Mouse (Mus musculus) T-cell, adult 2 months (primary cell): ENCODE data around the gene Bola2.
A peak's percentile ranks its signal among the peaks of the same experiment; 100 is the strongest.

Experiments used
- DNase-seq: peaks from one replicate; pipeline ENCODE4 v3.0.0; 2022; ENCODE audit warnings: low spot score

Gene Bola2

DNA sequence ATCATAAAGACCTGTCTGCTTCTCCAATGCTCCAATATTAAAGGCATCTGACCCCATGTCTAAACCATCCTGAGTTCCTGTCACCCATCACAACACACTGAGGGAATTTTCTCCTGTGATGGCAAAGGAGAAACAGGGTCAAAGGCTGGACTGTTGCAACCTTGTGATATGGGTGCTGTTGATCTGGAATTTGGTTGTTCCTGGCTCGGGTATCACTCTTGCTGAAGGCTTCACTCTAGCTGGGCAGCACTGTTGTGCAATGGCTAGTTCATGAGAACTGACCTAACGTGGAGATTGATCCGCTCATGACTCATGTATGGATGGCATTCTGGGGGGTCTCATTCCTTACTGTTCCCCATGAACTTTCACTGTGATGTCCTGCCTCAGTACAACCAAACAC, 6.2 kb upstream of the Bola2 start:
- no peak for DNase-seq

DNA sequence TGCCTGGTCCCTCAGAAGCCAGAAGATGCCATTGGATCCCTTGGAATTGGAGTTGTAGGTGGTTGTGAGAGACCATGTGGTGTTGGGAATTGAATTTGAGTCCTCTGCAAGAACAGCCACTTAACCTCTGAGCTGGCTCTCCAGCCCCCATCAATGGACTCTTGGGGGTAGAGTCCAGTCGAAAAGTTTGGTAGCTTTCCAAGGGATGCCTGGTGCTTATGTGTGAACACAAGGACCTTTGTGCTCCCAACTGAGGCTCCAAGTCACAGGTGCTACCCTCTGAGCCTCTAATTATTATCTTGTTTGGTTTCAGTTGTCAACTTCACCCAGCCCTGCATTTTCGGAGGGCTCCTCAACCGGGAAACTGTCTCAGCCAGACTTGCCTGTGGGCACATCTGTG, 4.5 kb upstream of the Bola2 start:
- no peak for DNase-seq

- no peak for DNase-seq
Observed at GRCm38 (mm10) chr7:126691676-126692075, 3.5 kb upstream of the Bola2 start.

DNA sequence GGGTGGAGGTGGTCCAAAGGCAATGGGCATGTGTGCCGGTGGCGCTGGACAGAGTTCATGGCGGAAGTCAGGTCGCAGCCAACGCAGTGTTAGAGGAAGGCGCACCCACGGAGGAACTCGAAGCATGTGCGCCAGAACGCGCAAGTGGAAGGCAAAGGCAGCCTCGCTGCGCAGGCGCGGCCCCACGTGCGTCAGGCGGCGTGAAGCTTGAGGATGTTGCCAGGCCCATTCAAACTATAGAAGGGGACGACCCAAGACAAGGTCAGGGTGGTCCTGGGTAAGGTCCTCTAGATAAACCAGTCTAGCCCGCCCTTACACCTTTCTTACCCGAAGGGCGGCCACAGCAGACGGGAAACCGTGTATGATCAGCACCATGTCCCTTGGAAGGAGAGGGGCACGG, 2.8 kb upstream of the Bola2 start:
- DNase-seq, result no peak

GRCm38 (mm10) chr7:126693256-126693655, 1.9 kb upstream of the Bola2 start:
- DNase-seq, result peak; percentile 85

DNA sequence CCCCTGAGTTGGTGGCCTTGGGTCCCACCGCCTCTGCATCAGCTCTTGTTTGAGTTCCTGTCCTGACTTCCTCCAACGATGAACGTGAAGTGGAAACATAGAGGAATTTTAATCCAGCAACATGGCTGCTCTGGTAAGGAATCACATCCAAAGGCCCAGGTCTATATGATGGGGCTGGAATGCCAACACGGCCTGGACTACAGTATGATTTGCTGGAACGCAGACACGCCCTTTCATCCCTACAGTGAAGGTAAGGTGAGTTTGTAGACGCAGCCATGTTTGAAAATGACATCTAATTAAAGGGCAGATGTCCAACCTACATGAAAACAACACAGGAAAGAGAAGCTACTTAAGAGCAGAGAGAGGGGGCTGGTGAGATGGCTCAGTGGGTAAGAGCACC, 1.4 kb upstream of the Bola2 start:
- DNase-seq, result no peak

DNA sequence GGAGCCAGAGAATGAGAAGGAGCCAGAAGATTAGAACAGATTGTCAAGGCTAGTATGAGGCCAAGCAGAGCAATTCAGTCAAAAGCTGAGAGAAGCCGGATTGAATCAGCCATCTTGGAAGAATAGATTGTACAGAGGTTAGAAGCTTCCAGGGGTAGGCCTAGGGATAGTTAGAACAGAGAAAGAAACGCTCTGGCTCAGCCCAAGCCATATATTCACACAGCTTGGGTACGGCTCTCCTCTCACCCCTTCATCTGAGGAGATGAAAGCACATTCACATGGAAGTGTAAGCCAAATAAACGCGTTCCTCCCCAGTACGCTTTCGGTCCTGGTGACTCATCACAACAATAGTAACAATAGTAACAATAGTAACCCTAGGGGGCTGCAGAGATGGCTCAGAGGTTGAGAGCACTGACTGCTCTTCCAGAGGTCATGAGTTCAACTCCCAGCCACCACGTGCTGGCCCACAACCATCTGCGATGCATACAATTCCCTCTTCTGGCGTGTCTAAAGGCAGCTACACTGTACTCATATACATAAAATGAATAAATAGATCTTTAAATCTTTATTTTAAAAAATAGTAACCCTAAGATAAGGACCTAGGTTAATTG, 655 bp upstream of the Bola2 start:
- no peak for DNase-seq

GRCm38 (mm10) chr7:126695631-126696207, 518 bp downstream of the Bola2 start, which contains the start of gene Slx1b:
Slx1b (minus strand) TSS chr7:126695784.
- peak; percentile 94 for DNase-seq

- DNase-seq, result no peak
Observed at GRCm38 (mm10) chr7:126696303-126696702, 1.1 kb downstream of the Bola2 start.

DNA sequence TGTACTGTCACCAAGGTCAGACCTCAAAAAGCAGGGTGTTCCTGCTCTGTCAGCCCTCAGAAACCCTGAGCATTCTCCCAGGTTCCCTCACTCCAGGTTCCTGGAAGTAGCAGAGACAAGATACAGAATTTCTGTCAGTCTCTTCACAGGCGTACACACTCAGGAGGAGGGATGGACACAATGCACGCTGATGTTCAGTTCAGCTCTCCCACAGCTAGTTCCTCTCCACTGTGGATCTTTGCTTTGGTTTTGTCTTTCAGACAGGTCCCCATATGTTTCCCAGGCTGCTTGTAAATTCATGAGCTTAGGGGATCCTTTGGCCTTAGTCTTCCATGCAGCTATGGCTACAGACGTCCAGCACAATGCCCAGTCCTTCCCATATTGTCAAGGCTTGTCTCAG, 1.7 kb downstream of the Bola2 start:
- DNase-seq, result no peak

GRCm38 (mm10) chr7:126697838-126698237, 2.6 kb downstream of the Bola2 start:
- no peak for DNase-seq

GRCm38 (mm10) chr7:126700063-126701015, 5.1 kb downstream of the Bola2 start:
- DNase-seq, result no peak

DNA sequence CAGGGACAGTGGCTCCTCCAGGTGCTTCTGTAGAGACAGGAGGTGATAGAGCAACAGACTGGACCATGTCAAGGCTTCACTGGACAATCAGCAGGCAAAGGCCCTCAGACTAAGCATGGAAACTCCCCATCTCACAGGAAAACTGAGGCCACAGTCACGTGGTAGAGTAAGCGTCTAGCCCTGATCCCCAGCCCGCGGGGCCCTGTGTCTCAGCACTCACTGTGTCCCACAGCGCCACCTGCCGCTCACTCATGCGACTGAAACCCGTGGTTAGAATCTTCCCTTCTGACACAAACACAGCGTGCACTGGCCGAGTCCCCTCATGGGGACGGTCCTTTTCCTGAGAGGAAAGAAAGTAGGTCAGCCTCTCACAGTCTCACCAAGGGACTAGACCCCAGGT, 5.9 kb downstream of the Bola2 start:
- peak; percentile 91 for DNase-seq

DNA sequence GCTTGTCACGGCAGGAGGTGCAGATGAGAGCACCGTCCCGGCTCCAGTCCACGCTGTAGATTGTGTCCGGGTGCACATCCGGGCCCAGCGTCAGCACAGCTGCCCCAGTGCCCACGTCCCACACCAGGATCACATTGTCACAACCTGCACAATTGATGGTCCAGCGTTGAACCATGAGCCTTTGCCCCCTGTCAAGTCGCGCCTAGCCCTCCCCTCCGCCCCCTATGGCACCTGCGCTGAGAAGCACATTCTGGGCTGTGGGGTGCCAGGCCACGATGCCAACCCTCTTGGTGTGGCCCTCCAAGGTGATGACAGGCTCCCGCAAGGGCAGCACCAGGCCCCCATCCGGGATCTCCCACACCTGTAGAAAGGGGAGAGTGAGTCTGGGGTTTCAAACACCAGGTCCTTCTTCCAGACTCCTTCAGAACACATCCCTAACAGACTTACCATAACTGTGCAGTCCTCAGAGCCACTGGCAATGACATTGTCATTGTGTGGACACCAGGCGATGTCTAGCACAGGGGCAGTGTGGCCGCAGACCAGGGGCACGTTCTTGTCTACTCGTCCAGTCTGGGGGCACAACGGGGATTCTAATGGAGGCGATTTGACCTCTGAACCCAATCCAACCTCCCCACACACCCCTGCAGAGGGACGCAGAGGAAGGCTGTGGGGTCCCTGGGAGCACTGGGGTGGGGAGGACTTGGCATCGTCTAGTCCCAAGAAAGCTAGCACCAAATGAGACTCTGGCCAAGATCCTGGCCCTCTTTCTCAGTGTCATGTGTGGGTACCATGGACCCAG, 6.6 kb downstream of the Bola2 start:
- no peak for DNase-seq

- DNase-seq, result peak; percentile 88
Observed at GRCm38 (mm10) chr7:126702358-126702757, 7.2 kb downstream of the Bola2 start.

- no peak for DNase-seq
Observed at GRCm38 (mm10) chr7:126702861-126703756, 7.9 kb downstream of the Bola2 start.

DNA sequence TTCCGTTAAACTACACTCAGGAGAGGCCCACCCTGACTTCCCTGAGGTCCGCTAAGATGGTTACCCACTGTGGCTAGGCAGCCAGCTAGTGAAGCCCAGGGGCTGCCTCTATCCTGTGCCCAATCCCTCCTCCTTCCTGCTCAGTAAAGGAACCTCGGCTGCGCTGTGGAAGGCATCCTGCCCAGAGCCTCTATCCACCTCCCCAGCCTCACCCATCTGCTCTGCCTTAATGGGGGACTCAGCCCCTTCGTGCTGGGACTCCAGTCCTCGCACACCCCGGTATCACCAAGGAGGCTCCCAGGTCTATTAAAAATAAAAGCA, 8.5 kb downstream of the Bola2 start:
- peak; percentile 42 for DNase-seq

- peak; percentile 87 for DNase-seq
Observed at GRCm38 (mm10) chr7:126704121-126704980, 9.2 kb downstream of the Bola2 start.

DNA sequence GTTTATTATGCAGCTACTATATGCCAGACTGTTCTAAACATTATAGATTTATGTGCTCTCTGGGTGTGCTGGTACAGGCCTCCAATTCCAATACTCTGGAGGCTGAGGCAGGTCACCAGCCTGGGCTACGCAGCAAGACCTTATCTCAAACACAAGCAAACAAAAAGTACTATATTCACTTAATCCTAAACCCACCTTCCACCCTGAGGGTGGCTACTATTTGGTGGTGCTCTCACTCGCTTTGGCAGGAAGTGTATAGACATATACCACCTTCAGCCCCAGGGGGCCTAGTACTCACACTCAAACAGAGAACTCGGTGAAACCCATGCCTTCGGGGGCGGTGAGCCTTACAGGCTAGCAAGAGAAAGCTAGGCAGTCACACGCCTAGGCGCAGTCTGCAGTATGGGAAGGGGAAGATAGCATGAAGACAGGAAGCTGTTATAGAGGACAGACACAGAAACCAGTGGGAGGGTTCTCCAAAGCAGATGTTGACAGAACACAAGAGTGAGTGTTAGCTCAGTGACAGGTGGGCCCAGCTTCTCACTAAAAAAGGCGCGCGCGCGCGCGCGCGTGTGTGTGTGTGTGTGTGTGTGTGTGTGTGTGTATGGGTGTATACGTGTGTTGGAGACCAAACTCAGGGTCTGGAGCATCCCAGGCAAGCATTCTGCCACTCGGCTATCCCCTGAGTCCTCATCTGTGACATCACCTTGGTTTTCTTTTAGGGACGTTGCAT, 12.4 kb downstream of the Bola2 start, which contains the start of gene Coro1a:
Coro1a (minus strand) TSS at position 346 of the 733 bp plus-strand sequence.
- peak; percentile 75 for DNase-seq
